Mouse (Mus musculus) 3T3-L1 (cell line): ENCODE results near the gene Samd13.

Experiments used
- DNase-seq: peaks from one replicate; pipeline ENCODE4 v3.0.0-alpha.2; 2015; ENCODE audit warnings: low read depth, low spot score

Samd13 gene

DNA sequence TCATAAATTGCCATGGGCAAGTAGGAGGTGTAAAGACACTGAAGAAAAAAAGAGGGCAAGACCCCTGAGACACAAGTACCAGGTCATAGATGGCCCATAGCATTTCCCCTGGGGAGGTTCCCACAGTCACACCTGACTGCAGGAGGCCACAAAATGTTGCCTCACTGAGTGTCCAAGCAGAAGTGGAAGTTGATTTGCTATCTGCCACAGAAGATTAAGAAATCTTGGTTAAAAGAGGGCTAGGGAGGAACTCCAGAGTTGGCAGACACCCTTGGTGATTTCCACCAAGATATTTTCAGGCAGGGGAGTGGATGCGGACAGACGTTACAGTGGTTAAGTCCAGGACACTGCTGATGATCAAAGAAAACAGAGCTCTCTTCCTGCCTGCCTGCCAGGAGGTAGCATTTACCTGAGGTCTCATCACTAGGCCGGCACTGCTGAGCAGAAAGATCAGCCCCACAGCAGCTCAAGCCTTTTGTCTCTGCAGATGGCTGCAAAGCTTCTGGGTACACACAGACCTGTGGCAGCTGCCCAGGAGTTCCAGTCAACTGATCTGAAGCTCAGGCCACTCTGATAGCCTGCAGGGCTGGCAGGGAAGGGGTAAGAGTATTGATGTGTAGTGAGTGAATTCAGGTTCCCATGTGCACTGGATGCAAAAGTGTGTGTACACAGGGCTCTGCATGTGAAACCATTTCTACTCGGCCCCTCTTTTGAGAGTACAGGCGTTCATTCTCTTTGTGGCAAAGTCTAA is 68.7 kb downstream of the Samd13 start:
- no peak for DNase-seq

DNA sequence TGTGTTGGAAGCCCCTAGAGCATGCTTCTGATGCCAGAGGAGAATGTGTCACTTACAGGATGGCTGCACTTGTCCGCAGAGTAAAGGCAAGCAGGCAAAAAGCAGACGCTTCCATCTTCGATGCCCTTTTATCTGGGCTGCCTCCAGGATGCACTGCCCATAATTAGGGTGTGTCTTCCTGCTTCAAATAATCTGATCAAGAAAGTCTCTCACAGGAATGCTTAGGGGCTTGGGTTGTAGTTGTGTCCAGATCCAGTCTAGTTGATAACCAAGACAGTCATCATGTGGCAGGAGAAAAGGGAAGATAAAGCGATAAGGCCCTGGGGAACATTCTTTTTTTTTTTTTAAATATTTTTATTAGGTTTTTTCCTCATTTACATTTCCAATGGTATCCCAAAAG is 69.9 kb downstream of the Samd13 start, which contains the start of gene Dnase2b:
TSS of gene Dnase2b (minus strand) at position 101 of the 400 bp plus-strand sequence.
- no peak for DNase-seq

DNA sequence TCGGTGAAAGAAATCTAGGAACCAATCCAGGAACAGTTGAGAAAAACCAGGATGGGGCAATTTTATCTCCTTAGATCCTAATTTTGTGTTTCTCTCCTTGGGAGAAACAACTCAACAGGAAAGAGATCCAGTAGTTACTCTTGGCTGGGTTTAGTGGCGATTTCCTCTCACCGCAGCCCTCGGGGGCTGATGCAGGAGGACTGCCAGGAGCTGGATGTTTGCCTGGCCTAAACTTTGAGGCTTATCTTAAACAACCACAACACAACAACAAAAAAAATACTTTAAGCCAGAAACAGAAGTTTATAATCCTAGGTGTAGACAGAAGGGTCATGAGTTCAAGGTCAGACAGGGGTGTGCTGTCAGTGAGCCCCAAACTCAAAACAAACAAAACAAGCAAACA is 73.6 kb downstream of the Samd13 start:
- peak; percentile 29 for DNase-seq

DNA sequence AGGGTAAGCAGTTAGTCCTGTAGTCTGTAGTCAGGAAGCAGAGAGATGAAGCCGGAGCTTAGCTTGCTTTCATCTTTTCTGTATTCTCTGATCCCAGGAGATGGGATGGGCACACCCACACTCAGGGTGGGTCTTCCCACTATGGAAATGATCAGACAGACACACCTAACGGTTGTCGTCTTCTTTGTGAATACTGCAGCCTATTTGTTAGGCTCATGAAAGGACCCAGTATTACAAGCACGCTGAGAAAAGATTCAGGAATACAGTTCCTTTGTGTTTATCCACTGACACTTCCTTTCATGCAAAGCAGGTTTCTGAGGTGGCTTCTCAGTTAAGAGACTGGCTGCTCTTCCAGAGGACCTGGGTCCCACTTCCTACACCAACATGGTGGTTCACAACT is 74.1 kb downstream of the Samd13 start:
- no peak for DNase-seq

DNA sequence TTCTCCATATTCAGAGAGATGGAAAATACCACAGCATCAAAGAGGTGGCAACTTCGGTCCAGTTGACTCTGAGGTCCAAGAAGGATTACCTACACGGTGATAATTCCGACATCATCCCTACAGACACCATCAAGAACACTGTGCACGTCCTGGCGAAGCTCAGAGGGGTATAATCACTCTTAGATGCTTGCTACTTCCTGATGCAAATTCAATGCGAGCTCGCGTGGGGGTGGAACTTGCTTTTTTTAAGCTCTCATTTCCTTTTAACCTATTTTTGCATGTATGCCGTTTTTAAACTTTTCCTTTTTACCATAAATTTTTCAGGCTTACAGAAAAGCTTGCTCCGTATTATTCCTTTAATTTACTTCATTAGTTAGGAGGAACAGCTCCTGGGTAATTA is 75.1 kb downstream of the Samd13 start:
- DNase-seq = no peak

DNA sequence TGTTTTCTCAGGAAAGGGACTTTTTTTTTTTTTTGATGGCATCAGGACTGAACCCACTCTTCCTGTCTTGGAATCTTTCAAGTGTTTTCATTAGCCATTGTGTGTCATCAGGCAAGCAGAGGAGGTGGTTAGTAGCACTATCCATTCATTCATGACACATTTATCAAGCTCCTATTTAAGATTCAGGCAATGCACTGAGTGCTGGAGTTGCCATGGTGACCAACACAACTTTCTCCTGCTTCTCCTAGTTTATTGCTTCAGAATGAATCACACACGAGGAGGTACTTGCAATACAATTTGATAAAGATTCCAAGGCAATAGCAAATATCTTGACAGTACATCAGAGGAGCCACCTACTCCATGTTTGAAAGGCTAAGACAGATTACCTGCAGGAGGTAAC is 78.0 kb downstream of the Samd13 start:
- peak; percentile 77 for DNase-seq

DNA sequence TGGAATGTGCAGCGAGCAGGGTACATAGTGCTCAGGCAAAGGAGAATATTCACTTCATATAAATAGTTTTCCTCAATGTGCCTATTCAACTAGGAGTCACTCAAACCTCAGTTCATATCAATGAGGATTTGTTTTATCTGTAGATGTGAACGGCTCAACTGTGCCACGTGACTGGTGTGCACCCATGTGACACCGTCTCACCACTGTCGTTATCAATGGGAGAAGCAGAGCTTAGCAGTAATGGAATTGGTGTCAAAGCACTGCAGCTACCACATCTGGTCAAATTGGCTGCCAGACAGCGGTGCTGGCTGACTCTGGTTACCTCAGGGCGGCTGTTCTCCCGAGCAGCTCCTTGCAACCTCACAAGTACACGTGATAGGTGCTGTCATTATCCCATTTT is 80.7 kb downstream of the Samd13 start:
- DNase-seq = no peak

DNA sequence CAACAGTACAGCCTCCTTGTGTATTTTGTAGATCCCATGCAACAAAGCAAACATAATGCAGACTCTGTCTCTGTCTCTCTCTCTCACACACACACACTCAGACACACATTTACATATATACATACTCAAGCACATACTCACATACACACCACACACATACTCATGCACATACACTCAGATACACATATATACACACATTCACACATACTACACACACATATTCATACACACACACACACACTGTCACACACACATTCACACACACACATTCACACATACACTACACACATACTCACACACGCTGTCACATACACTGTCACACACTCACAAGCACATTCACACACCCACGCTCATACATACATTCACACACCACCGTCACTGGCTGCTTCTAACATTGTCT is 82.9 kb downstream of the Samd13 start:
- no peak for DNase-seq

DNA sequence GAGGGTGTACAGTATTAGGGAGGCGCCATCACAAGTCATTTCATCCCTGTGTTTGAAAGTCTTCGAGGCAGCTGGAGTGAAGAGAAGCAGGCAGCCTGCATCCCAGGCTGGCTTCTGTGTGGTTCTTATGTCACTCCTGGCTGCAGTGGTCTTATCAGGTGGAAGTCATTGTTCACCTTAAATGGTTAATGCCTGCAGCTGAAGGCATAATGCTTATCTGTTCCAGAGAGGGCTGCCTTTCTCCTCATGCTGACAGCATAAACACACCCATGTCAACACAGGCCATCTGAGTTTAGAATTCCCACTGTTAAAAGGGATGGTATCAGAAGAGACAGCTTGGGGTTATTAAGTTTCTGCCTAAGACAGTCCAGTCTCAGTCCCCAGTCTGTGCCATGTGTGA is 84.2 kb downstream of the Samd13 start:
- DNase-seq = no peak

DNA sequence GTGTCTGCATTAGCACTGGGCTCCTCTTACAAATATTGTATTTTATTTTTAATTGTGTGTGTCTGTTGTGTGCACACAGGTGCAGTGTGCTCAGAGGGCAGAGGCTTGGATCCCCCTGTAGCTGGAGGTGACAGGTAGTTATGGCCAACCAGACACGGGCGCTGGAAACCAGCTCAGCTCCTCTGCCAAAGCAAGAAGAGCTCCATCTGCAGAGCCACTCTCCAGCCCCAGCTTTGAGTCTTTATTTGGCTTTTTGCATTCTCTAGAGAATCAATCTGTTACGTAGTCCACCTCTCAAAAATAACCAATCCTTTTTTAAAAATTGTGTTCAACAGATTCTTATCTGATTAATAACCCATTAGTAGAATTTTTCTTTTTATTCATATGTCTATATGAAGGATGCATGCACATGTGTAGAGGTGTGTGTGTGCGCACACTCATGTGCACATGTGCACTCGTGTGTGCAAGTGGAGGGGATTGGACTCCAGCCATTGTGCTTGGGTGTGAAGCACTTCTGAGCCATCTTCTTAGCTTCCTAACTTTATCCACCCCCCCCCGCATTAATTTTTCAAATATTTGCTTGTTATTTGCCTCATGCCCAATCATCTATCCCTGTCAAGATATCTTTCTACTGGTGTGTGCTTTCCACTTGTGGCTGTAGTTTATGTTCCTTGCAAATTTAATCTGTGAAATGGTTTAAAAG is 86.0 kb downstream of the Samd13 start:
- DNase-seq = no peak

DNA sequence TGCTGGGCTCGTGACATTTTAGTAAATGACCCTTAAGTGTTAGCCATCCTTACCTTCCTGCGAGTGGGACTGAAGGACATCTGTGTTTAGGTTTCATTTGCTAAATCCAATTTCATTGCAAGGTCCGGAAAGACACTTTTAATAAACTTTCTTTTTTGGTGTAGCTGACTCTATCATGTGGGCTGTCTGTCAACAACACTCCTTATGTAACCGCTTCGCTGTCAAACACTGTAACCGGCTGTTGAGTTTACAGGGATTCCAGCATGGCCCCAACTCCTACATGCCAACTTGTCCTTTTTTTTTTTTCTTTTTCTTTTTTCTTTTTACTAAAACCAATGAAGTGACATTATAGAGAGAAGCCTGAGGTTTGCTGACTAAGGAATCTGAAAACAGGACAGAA is 87.0 kb downstream of the Samd13 start:
- DNase-seq = no peak

DNA sequence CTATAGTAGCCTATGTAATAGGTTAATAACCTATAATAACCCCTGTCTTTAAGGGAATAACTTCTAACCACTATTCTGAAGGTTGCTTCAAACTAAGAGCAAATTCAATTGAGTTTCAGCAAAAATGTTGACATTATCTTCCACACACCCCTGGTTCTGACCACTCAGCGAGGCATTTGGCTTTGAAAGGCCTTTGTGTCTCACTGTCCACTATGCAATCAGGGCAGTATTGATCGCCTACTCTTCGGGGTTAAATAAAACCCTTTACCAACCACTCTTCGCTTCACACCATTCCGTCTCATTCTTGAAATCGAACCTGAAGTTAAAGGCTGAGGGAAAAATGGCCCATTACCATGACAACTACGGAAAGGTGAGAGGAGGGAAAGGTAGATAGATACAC is 88.5 kb downstream of the Samd13 start:
- DNase-seq = no peak

DNA sequence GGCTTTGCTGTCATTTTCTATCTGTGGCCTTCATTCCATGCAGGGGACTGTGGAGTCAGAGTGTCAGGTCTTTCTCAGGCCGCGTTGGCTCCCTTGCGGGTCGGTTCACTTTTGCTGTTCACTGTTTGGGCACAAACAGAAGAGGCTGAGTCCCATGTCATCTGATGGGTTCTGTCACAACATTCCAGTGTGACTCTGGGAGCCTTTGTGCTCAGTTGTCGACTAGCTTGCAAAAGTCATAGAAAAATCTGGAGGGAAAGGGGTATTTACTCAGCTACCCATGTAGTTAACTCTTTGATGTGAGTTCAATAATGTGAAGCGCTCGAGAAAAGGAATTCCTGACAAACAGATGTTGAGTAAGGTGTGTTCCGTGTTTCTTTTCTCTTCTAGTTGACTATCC is 89.0 kb downstream of the Samd13 start:
- DNase-seq = no peak

DNA sequence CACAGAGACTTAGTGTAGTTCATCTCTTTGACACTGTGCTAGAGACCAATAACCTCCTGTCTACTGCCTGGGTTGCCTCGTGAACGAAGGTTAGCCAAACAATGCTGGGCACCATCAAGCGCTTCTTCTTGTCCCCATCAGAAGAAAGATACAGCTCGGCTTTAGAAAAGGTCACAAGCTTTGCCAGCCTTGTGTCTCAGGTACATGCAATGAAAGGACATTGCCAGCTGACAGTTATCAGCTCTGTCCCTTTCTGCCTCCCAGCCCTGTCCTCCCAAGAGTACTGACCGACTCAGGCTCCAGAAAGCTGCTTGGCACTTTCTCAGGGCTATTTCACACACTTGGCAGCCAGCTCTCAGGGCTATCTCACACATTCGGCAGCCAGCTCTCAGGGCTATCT is 90.0 kb downstream of the Samd13 start:
- DNase-seq = no peak
